Mouse (Mus musculus): ENCODE data around the gene Lrrc49. TPM values are rescaled to one million over a fixed set of nuclear protein-coding genes. Genes with fewer than 3 reads are reported as not detected.
A peak's percentile ranks its signal among the peaks of the same experiment; 100 is the strongest.

The Lrrc49 gene
- polyA plus RNA-seq, 2 experiments = 15.3 to 16.2 TPM

- no peaks in the 10 kb centered on the region for H3K27me3 ChIP-seq (ENCODE audit: control insufficient read depth, insufficient read depth, low read length)
- WGBS = 75% methylated on average over 5 of the region's 5 CpGs
- H3K4me2 ChIP-seq (replicated peaks; ENCODE audit: low read depth, low read length, severe bottlenecking) = peak overlapping the region; percentile 91
Measured at GRCm38 (mm10) chr9:60712011-60712410, 24.1 kb upstream of the Lrrc49 start.

GRCm38 (mm10) chr9:60709721-60710120, 21.8 kb upstream of the Lrrc49 start:
- DNase-seq (ENCODE audit: low spot score) (no peak), ATAC-seq (ENCODE audit: low FRiP score, low read depth) (no peak)
- Histone ChIP-seq H3K27ac (replicated peaks; ENCODE audit: low read depth, low read length) (no peak overlapping the region), H3K9ac (ENCODE audit: low read depth, low read length, severe bottlenecking) (no peak overlapping the region), H3K4me2 (replicated peaks; ENCODE audit: low read depth, low read length, severe bottlenecking) (no peak overlapping the region), H3K27me3 (ENCODE audit: control insufficient read depth, insufficient read depth, low read length) (no peaks in the 10 kb centered on the region), H3K4me1 (ENCODE audit: control insufficient read depth, insufficient read depth, low read length) (peaks cover 7% of the 10 kb centered on the region; the same call in 1 of the 2 replicates), H3K36me3 (ENCODE audit: control insufficient read depth, insufficient read depth, low read length) (no peaks in the 10 kb centered on the region), H3K9me3 (ENCODE audit: control insufficient read depth, low read length) (no peaks in the 10 kb centered on the region), H3K4me3 (replicated peaks; ENCODE audit: low read length) (no peak overlapping the region)
- WGBS = 87% methylated on average over 6 of the region's 6 CpGs
- no peak for TF ChIP-seq POLR2A (IDR thresholded peaks at IDR 0.05; ENCODE audit: borderline replicate concordance, extremely low read depth, insufficient read depth, insufficient read length)

More at GRCm38 (mm10) chr9:60712011-60712410, 24.1 kb upstream of the Lrrc49 start:
- DNase-seq (ENCODE audit: low spot score) = no peak
- H3K9ac ChIP-seq (ENCODE audit: low read depth, low read length, severe bottlenecking) = no peak overlapping the region
- ATAC-seq (ENCODE audit: low FRiP score, low read depth) = no peak
- H3K4me3 ChIP-seq (replicated peaks; ENCODE audit: low read length) = no peak overlapping the region
- H3K27ac ChIP-seq (replicated peaks; ENCODE audit: low read depth, low read length) = no peak overlapping the region
- H3K36me3 ChIP-seq (ENCODE audit: control insufficient read depth, insufficient read depth, low read length) = no peaks in the 10 kb centered on the region
- peaks cover 7% of the 10 kb centered on the region; the same call in 1 of the 2 replicates for H3K4me1 ChIP-seq (ENCODE audit: control insufficient read depth, insufficient read depth, low read length)
- no peak for TF ChIP-seq POLR2A (IDR thresholded peaks at IDR 0.05; ENCODE audit: borderline replicate concordance, extremely low read depth, insufficient read depth, insufficient read length)
- no peaks in the 10 kb centered on the region for H3K9me3 ChIP-seq (ENCODE audit: control insufficient read depth, low read length)

DNA sequence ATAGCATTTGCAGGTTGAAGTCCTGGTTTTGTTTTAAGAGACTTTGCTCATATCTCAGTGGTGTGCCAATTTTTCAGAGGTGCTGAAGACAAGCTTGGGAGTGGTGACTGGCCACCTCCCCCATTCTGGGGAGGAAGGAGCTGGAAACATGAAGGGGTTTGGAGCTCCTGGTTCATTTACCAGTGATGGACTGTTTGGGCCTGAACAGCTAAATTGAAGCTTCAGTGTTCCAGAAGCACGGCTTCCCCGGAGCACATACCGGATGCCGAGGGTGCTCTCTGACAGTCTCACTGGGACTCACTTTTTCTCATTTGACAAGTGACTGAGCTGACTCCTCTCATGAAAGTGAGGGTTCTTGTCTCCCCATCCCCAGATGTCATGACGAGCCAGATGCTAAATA, 20.6 kb upstream of the Lrrc49 start:
- Histone ChIP-seq H3K4me1 (ENCODE audit: control insufficient read depth, insufficient read depth, low read length) (peaks cover 7% of the 10 kb centered on the region; the same call in 1 of the 2 replicates), H3K9me3 (ENCODE audit: control insufficient read depth, low read length) (no peaks in the 10 kb centered on the region), H3K9ac (ENCODE audit: low read depth, low read length, severe bottlenecking) (no peak overlapping the region), H3K27ac (replicated peaks; ENCODE audit: low read depth, low read length) (no peak overlapping the region), H3K4me3 (replicated peaks; ENCODE audit: low read length) (no peak overlapping the region), H3K4me2 (replicated peaks; ENCODE audit: low read depth, low read length, severe bottlenecking) (no peak overlapping the region), H3K27me3 (ENCODE audit: control insufficient read depth, insufficient read depth, low read length) (no peaks in the 10 kb centered on the region), H3K36me3 (ENCODE audit: control insufficient read depth, insufficient read depth, low read length) (no peaks in the 10 kb centered on the region)
- no peak for ATAC-seq (ENCODE audit: low FRiP score, low read depth)
- no peak for TF ChIP-seq POLR2A (IDR thresholded peaks at IDR 0.05; ENCODE audit: borderline replicate concordance, extremely low read depth, insufficient read depth, insufficient read length)
- 86% methylated on average over 5 of the region's 5 CpGs for WGBS
- DNase-seq (ENCODE audit: low spot score) = no peak

DNA sequence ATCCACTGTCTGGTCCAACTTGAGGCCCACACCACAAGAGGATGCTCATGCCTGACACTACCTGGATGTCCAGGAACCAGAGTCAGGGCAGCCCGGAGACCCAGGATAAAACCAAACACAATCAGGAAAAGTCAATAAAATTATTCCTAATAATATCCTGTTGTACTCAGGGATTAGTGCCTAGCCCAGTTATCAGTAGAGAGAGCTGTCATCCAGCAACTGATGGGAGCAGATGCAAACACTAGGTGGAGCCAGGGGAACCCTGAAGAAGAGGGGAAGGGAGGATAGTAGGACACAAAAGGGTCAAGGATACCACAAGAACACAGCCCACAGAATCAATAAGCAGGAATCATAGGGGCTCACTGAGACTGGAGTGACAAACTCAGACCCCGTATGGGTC, 19.6 kb upstream of the Lrrc49 start:
- ATAC-seq (ENCODE audit: low FRiP score, low read depth) (no peak), DNase-seq (ENCODE audit: low spot score) (no peak)
- no peak overlapping the region for H3K4me3 ChIP-seq (replicated peaks; ENCODE audit: low read length)
- TF ChIP-seq POLR2A (IDR thresholded peaks at IDR 0.05; ENCODE audit: borderline replicate concordance, extremely low read depth, insufficient read depth, insufficient read length) = no peak
- peaks cover 6% of the 10 kb centered on the region; the same call in 1 of the 2 replicates for H3K4me1 ChIP-seq (ENCODE audit: control insufficient read depth, insufficient read depth, low read length)
- no peaks in the 10 kb centered on the region for H3K9me3 ChIP-seq (ENCODE audit: control insufficient read depth, low read length)
- 98% methylated on average over 2 of the region's 2 CpGs for WGBS
- H3K27me3 ChIP-seq (ENCODE audit: control insufficient read depth, insufficient read depth, low read length) = no peaks in the 10 kb centered on the region
- no peak overlapping the region for H3K27ac ChIP-seq (replicated peaks; ENCODE audit: low read depth, low read length)
- H3K9ac ChIP-seq (ENCODE audit: low read depth, low read length, severe bottlenecking) = no peak overlapping the region
- no peak overlapping the region for H3K4me2 ChIP-seq (replicated peaks; ENCODE audit: low read depth, low read length, severe bottlenecking)
- no peaks in the 10 kb centered on the region for H3K36me3 ChIP-seq (ENCODE audit: control insufficient read depth, insufficient read depth, low read length)

GRCm38 (mm10) chr9:60699581-60700231, 11.7 kb upstream of the Lrrc49 start:
- DNase-seq (ENCODE audit: low spot score) (no peak), ATAC-seq (ENCODE audit: low FRiP score, low read depth) (no peak)
- no peak for TF ChIP-seq POLR2A (IDR thresholded peaks at IDR 0.05; ENCODE audit: borderline replicate concordance, extremely low read depth, insufficient read depth, insufficient read length)
- H3K9ac ChIP-seq (ENCODE audit: low read depth, low read length, severe bottlenecking) = no peak overlapping the region
- no peaks in the 10 kb centered on the region for H3K36me3 ChIP-seq (ENCODE audit: control insufficient read depth, insufficient read depth, low read length)
- H3K9me3 ChIP-seq (ENCODE audit: control insufficient read depth, low read length) = no peaks in the 10 kb centered on the region
- 70% methylated on average over 18 of the region's 18 CpGs for WGBS
- H3K27me3 ChIP-seq (ENCODE audit: control insufficient read depth, insufficient read depth, low read length) = no peaks in the 10 kb centered on the region
- H3K4me3 ChIP-seq (replicated peaks; ENCODE audit: low read length) = no peak overlapping the region
- no peaks in the 10 kb centered on the region for H3K4me1 ChIP-seq (ENCODE audit: control insufficient read depth, insufficient read depth, low read length)
- H3K27ac ChIP-seq (replicated peaks; ENCODE audit: low read depth, low read length) = no peak overlapping the region
- H3K4me2 ChIP-seq (replicated peaks; ENCODE audit: low read depth, low read length, severe bottlenecking) = no peak overlapping the region

All from limb, embryonic 14.5 days (tissue).